Mouse (Mus musculus) cerebellum, adult 11-12 months (tissue): Measurements from ENCODE around the gene Nup107.

Experiments
- DNase-seq: peaks from one replicate; pipeline ENCODE4 v3.0.0; 2022

Gene Nup107

DNA sequence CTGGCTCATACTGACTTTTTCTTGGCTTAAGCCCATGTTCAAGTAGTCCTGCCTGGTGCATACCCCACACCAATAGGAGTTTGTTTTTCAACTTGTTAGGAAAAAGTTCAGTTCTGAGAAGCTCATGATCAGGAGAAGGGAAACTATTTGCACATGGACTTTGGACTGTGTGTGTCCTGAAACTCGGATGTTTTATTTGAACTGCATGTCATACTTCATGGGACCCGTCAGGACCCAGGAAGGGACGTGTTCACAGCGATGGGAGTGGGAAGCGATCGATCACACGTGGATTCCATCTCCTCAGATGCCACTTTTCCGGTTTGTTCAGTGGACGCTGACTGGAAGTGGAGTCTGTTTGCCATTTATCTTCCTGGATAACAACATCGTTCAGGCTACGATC is 7.3 kb upstream of the Nup107 start:
- DNase-seq, result no peak

GRCm38 (mm10) chr10:117798436-117799035 is 6.0 kb upstream of the Nup107 start:
- no peak for DNase-seq

GRCm38 (mm10) chr10:117797684-117798083 is 5.2 kb upstream of the Nup107 start:
- DNase-seq, result no peak

DNA sequence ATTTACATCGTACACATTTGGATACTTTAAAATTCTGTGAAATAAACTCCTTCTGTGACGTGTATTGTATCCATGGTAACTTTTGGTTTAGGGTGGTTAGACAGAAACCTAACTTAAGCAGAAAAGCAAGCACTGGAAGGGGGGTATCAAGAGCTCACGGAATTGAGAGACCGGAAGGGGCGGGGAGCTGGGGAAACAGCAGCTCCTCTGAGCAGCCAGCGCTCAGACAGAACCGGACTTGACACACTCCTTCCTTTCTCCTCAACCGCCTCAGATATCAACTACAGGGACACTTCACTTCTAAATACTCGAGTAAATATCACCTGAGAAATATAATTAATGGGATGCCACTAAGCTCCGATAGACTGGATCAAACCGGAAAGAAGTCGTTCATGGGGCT is 4.6 kb upstream of the Nup107 start:
- DNase-seq, result no peak

DNA sequence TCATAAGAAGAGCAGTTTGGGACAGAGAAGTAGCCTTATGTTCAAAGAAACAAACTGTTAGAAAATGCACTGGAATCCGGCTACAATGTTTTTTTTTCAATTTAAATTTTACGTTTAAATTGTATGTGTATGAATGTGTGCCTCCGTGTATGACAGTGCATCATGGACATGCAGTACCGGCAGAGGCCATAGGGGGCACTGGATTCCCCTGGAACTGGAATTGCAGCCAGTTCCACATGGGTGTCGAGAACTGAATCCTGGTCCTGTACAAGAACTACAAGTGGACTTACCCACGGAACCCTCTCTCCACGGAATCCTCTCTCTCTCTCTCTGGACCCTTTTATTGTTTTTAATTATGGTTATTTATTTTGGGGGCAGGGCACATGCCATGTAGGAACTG is 3.7 kb upstream of the Nup107 start:
- no peak for DNase-seq

DNA sequence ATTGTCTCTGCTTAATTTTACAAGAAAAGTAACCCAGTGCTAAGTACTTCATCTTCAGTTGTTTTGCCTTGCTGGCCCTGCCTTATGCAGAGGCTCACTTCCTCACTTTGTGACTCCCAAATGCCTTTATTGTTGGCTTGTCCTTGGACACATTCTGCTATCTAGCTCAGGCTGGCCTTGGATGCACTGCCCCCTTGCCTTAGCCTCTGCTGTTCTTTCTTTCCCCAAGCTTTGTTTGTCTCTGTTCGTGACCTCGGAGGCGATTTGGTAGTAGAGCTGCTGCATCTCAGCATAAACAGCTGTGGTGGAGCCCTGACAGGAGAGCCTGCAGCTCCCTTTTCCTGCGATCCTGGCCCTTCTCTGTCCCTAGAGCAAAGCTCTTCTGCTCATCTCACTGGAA is 2.7 kb upstream of the Nup107 start:
- DNase-seq, result no peak

GRCm38 (mm10) chr10:117793436-117794030 is 1.0 kb upstream of the Nup107 start:
- DNase-seq, result peak; percentile 16

DNA sequence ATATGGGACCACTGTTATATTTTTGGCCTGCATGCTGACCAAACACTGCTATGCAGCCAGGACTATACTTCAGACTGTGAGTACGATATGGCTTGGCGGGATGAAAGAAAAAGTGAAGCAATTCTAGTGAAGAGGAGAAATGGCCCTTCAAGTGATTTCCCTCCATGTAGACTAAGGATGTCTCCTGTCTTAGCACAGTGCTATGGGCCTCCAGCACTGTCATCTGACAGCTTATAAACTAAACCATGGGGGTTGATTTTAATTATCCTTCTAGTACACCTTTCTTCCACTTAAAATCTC is 1.4 kb downstream of the Nup107 start:
- no peak for DNase-seq

GRCm38 (mm10) chr10:117790421-117791170 is 1.9 kb downstream of the Nup107 start:
- no peak for DNase-seq

DNA sequence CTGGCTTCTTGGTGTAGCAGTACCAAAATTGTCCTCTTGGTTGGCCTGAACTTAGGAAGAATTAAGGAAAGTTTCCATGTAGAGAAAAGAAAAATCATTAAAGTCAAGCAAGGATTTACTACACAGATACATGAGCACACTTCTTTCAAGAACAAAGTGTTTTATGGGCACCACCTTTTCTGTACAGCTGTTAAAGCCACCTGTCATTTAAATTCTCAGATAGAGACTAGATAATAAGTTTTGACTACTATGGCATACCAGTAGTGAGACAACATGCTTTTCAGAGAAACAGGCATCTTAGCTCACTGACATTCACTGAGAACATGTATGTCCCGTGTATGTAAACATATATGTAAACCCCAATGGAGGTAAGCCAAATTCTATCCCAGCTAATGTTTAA is 2.5 kb downstream of the Nup107 start:
- DNase-seq, result no peak

GRCm38 (mm10) chr10:117784646-117785045 is 7.9 kb downstream of the Nup107 start:
- no peak for DNase-seq

- DNase-seq, result no peak
These were observed 8.6 kb downstream of the Nup107 start for GRCm38 (mm10) chr10:117783786-117784420.

DNA sequence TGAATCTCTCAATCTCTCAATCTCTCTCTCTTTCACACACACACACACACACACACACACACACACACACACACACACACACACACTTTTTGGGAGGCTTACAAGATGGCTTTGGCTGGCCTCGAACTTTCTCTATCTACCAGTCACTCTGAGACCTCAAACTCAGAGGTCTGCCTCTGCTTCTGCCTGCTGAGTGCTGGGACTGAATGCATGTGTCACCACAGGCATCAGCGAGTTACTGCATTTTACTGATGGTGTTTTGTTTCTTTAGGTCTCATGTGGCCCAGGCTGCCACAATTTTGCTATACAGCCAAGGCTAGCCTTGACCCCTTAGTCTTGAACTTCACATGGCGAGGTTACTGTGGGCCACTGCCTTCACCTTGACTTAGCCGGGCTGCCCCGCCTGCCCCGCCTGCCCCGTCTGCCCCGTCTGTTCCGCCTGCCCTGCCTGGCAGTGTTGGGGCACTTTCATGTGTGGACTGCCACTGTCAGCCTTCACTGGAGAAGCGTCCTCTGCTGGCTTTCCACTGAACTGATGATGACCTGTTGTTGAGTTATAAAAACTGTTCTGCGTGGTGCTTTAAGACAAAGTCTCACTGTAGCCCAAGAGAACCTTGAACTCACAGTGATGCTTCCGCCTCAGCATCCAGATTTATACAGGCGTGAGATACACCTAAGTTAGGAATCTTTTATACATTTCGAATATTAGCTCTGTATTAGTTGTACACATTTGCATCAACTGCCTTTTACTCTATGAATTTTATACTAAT is 9.8 kb downstream of the Nup107 start:
- DNase-seq, result no peak

DNA sequence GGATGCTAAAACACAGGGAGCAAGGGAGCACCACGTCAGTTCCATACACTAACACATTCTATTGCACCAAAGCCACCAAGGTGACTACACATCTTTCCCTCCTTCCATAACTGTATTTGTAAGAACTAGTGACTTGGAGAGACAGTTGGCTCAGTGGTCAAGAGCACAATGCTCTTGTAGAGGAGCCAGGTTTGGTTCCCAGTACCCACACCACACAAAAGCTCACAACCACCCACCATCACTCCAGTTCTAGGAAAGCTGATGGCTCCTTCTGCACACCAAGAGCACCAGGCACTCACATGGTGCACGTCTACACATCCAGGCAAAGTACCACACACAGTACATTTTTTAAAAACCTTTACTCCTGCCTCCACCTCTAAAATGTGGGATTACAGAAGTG is 10.4 kb downstream of the Nup107 start:
- DNase-seq, result no peak

DNA sequence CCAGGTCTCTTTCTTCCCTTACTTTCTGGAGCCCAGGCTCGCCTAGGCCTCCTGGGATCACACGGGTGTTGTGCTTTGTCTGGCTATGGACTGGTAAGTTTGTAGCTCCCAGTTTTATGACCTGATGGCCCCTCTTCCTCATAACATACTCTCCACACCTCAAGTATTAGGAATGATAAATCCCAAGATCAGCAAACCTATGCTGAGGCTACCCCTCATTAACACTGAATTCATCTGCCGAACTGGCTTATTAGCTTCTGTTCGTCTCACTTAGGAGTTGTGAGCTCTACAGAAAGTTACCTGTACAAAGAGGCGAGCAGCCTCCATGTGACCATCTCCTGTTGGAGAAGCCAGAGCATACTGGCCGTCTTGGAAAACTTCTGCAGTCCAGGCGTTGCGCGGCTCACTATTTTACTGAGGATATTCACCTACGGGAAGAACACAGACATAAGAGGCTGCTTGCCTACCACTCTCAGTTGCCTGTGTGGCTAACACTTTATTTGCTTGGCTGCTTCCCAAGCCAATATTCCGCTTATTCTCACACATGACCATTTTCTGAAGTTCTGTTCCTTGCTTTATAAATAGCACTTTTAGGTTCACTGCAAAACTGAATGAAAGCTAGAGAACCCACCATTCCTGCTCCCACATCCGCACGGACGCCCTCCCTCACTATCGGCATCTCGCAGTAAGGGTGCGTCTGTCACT is 11.3 kb downstream of the Nup107 start:
- DNase-seq, result no peak

DNA sequence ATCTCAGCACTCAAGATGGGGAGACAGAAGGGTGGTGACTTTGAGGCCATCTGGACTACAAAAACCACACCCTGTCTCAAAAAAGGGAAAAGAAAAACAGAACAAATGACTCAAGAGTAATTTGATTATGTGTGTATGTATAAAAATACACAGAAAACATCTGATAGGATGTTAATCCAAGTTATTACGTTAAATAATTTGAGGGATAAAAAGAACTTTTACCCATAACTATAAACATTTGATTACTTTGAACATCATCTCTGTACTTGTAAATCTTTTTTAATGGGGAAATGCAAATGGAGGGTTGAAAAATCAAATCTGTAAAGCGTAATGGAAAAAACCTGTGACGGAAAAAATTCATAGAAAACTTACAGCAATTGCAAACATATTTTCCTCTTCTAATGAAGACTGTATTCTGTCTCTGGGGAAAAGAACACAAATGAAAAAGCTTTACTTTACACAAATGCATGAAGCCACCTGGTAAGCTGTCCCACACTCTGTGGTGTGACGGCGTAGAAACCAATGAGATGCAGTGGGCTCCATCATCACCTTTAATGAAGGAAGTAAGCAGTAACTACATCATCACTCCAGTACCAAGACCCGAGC is 12.1 kb downstream of the Nup107 start:
- no peak for DNase-seq

- no peak for DNase-seq
These were observed 12.8 kb downstream of the Nup107 start for GRCm38 (mm10) chr10:117779581-117780305.

DNA sequence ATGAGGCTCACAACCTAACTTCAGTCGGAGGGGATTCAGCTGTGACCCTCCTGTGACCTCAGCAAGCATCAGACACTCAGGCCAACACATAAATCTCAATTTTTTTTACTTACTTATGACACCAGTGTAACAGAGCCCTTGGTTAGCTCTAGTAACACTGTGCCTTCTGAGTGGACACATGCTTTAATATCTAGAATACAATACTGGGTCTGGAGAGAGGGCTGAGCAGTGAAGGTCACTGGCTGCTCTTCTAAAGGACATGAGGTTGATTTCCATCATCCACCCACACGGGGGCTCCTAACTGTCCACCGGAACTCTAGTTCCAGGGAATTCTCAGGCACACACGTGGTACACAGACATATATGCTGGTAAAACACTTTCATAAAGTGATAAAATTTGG is 13.6 kb downstream of the Nup107 start:
- no peak for DNase-seq

DNA sequence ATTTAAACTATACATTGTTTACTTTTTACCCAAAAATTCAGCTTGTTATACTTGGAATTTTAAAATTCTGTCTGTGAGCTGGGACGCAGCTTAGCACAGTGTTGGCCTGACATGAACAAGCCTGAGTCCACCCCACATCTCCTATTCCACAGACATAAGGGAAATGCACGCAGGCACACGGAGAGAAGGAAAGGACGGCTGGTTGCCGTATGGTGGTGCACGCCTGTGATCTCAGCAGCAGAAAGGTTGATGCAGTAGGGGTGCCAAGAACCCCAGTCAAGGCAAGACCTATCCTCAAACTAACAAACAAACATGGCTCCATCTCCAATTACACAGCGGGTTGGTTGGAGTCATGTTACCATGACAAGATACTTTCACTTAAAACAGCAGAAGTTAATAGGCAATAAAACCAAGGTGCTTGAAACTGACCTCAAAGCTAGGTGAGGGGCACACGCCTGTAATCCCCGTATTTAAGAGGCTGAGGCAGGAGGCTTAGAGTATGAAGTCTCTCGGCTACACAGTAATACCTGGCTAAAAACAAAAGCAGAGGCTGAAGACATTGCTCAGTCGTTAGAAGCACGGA is 14.1 kb downstream of the Nup107 start:
- no peak for DNase-seq

- DNase-seq, result no peak
These were observed 14.8 kb downstream of the Nup107 start for GRCm38 (mm10) chr10:117777501-117778327.
